Mouse (Mus musculus): ENCODE measurements around the gene Pou2f3. TPM values are rescaled to one million over a fixed set of nuclear protein-coding genes. Genes with fewer than 3 reads are reported as not detected.
A peak's percentile ranks its signal among the peaks of the same experiment; 100 is the strongest.

Gene Pou2f3
- total RNA-seq, 2 experiments from 2014 or later = 0.20 to 0.26 TPM

DNA sequence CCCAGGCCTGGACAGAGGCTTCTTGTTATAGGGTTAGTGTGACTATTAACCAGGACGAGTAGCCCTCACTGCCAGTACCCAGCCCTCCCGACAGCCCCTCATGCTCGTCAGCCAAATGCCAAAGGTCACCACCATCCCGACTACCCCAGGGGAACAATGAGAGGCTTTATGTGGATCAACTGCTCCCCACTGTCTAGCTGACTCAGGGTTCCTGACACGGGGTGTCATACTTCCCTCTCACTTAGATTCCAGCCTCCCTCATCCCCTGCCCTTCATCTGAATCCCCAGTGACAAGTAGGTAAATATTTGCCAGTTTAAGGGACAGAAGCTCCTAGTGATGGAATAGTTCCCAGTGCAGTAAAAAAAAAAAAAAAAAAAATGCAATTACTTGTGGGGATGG is 22.1 kb upstream of the Pou2f3 start:
- intact Hi-C loops (cut with DNase I) = no loop called here
- DNase-seq = no peak

DNA sequence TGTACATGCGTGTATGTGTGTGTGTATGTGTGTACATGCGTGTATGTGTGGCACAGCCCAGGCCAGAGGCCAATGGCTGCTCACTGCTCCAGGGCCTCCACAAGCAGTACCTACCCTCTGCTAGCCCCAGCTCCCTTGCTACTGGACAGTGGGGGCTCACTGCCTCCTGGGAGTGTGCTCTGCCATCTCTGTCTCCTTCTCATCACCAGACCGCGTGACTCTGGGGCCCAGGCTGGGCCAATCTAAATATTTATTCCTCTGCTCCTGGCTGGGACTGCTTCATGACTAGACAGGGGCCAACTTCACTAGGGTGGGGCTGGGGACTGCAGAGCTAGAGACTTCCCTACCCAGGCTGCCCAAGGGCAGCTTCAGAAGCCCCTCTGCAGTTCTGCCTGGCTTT is 21.6 kb upstream of the Pou2f3 start:
- intact Hi-C loops (cut with DNase I) = no loop called here
- peak; percentile 65 to 69 for DNase-seq

DNA sequence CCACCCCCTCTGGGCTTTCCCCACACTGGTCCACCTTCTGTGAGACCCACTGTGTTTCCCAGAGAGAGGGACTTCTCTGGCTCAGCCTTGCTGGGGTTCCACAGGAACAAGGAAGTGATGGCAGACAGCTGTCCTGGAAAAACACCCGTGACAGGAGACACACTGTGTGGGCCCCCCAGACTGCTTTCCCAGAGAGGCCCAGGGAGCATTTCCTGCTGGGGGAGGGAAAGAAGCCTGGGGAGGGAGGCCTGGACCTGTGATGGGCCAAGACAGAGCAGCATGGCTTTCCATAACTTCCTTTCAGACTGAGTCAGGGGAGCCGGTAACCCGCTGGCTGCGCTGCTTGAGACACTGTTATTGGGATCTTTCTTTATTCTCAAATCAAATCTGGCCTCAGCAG is 20.7 kb upstream of the Pou2f3 start:
- DNase-seq = peak; percentile 58 to 64
- intact Hi-C loops (cut with DNase I) = no loop called here

DNA sequence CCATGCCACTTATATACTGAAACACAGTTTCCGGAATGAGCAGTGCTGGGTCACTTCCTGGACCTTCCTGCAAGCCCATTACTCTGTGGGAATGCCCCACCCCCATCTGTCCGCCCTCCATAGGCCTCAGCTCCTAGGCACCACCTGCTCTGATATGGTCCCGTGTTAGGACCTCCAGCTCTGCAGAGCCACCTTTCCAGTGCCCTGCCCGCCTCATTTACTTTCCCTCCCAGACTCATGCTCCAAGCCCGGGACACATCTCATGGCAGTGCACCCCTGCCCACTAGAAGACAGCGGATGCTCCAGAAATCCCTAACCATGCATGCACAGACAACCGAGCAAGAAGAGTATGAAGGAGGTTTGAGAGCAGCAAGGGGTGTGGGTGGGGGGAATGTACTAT is 19.8 kb upstream of the Pou2f3 start:
- DNase-seq = no peak
- intact Hi-C loops (cut with DNase I) = no loop called here

DNA sequence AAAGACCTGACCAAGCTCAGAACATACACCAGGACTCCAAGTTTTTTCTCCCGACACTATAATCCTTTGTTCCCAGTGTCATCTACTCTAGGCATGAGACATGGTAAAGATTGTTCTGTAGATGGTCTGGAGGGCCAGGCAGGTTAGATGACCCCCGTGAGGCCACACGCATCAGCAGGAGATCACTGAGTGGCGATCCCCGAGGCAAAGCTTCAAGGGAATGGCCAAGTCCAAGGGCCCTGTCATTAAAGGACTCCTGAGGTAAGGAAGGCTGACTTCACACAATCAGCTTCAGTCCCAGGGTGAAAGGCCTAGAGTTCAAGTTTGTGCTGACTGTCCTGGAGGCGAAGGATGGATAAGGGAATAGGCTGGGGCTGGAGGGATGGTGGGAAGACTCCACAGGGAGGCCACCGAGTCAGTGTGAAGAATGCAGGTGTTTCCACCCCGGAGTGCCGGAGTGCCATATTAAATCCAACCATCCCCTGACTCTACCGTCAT is 19.3 kb upstream of the Pou2f3 start:
- no peak for DNase-seq
- intact Hi-C loops (cut with DNase I) = no loop called here

DNA sequence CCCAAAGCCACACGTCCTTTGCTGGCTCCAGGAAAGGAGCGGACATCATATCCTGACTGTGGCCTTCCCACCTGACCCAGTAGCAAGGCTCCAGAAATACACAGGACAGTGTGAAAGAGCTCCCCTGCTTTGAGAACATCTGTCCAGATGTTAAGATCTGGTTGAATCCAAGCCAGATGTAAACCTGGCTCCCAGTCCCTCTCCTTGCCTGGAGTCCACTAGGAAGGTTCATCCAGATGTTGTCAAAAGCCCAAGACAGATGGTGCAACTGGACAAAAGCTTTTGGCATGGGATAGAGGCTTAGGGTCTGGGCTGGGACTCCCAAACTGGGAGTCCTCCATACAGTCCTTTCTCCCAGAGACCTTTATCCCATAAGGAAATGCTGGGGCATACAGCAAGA is 18.6 kb upstream of the Pou2f3 start:
- no peak for DNase-seq
- intact Hi-C loops (cut with DNase I) = no loop called here

DNA sequence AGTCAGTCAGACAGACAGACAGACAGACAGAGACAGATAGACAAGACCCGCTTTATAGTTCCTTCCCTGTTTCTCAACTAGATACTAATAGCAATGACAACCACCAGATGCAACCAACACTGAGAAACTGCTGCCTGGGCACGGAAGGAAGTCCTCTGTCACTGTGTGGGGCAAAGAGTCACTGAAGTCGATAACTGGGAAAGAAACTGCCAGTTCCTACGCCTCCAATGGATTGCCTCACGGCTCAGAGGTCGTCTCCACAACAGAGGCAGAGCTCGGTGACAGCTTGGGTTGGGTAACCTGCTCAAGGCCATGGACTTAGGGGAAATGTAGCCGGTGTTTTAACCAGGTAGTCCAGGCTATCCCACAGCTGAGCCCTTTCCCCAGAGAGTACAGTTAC is 17.5 kb upstream of the Pou2f3 start:
- intact Hi-C loops (cut with DNase I) = no loop called here
- no peak for DNase-seq

DNA sequence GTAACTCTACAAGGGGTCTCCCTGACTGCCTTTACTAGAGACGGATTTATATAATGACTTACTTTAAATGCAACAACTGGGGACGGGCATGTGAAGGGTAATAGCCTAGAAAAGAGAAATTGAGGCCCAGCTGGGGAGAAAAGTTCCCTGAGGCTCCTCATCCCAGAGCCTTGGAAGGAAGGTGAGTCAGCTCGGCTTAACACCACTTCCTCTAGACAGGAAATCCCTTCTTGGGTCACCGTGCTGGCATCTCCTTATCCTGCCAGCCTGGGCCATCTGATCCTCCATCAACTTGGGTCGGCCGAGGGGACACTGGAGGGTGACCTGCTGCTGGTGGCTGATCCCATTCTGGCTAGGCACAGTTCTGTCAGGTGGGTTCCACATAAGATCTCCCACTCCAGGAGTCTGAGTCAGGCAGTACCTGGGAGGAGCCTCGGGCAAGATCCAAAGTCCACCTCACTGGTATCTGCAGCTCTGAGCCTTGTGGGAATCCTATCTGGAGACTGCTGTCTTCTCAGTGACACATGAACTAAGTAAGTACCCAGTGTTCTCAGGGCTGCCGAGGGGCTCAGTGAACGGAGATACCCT is 16.5 kb upstream of the Pou2f3 start:
- no peak for DNase-seq
- intact Hi-C loops (cut with DNase I) = no loop called here

DNA sequence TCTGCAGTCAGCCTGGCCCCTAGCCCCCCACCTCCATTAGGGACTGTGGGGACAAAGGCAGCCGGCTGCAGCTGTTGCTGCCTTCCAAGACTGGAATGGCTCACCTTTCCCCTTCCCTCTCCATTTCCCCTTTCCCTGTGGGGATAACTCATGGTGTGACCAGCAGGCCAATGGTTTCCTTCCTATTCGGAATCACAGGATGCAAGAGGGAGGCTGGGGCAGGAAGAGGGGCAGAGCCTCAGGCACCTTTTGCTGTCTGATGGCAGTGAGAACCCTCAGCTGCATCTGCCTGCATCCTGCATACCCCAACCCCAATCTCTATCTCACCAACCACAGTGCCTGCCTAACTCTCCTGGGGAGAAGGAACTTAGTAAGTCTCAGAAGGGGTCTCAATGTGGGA is 15.3 kb upstream of the Pou2f3 start:
- intact Hi-C loops (cut with DNase I) = loop anchor here (1.0 kb wide), 1 partner anchor 13 kb away; no protein-coding TSS in a partner anchor
- DNase-seq = no peak

DNA sequence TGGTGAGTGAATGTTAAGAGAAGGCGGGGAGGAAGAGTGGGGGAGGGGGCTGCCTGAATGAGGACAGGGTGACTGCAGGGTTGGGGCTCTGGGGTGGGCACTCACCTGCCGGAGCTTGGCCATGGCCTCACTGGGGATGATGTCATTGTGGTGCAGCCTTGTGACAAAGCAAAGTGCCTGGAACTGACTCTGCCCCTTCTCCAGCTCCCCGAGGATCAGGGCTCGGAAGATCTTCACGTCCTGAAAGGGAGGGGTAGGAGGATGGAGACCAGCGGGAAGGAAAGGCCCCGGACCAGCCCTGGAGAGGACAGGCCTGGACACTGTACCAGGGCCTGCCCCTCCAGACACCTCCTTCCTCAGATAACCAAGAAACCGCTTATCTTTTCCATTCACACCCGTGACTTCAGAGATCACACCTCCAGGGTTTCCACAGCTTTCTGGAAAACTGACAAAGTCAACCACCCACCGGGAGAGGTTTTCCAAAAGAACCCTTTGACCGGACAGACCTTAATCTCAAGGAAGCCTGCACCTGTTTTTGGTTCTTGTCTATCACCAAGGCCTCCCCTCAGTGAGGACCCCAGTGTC is 14.7 kb upstream of the Pou2f3 start:
- intact Hi-C loops (cut with DNase I) = loop anchor here (1.0 to 5.0 kb wide), 2 partner anchors 13 to 42 kb away; no protein-coding TSS in a partner anchor
- DNase-seq = no peak

DNA sequence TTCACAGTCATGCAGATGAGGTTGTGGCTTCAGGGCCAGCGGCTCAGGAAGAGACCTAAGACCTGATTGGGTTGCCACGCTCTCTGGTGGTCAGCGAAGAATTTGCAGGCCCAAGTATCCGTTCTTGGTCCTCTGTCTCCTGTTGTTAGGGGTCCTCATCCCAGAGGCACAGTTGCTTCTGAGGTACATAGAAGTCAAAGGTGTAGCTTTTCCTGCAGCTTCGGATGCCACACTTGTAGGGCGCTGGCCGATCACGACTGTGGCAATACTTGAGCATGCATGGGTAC is 12.2 kb upstream of the Pou2f3 start:
- DNase-seq = no peak
- intact Hi-C loops (cut with DNase I) = loop anchor here (5.0 kb wide), 1 partner anchor 45 kb away; no protein-coding TSS in a partner anchor

DNA sequence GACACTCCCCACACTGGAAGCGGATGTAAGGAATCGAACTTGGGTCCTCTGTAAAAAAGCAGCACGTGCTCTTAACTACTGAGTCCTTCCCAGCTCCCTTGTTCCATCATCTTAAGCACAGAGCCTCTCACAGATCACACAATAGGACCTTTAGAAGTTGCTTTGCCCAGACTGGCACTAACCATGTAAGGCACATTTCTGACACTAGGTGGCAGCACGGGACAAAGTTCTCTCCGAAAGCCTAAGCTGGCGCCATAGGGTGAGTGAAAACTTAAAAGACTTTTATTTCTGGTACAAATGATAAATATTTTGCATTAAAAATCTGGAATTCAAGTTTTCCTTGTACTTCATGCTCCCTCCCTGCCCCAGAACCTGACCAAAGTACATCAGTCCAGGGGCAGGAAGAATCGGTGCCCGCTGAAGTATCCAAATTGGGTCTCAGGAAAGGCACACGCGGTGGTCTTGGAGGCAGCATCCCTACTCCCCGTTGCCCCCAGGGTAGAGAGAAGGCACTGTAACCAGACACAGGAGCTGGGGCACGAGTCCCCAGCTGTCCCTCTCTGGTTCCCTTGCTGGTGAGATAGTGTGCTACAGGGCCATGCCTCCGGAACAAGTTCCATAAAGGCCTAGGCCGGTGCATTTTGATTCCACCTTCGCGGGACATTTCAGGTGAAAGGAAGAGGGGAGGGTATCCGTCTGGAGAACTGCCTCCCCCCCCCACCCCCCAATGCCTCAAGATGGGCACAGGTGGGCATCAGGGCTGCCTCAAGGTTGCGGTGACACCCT is 11.7 kb upstream of the Pou2f3 start:
- intact Hi-C loops (cut with DNase I) = loop anchor here (1.0 to 5.0 kb wide), 2 partner anchors 45 to 62 kb away; no protein-coding TSS in a partner anchor
- peak; percentile 87 to 94 for DNase-seq

DNA sequence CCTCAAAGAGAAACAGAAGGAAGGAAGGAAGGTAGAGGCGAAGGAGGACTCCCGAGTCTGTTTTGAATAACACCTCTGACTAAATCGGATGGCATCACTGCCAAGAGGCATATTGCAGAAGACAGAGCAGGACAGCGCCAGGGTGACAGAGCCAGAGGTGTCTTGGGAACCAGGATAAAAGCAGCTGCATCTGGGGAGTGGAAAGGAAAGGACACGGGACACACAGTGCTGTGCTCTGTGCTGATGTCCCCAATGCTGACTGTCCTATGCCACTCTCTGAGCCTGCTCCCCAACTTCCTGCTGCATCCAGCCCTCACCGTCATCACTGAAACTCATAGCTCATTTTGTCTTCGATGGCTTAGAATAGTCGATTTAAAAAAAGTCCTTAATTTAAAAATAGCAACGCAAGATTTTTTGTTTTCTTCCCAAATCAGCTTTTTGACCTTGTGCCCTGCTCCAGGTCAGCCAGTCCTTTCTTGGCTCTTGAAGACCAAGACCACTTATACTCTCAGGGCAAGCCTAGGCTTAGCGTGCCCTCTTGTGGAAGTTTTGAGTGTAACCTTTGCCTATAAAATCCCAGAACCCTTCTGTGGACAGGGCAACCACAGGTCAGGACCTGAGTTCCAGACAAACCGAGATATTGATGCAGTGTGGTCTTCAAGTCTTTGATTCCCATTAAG is 742 bp upstream of the Pou2f3 start:
- DNase-seq = peak; percentile 77 to 85
- intact Hi-C loops (cut with DNase I) = loop anchor here (1.0 to 2.0 kb wide), 3 partner anchors 32 to 211 kb away; no protein-coding TSS in a partner anchor

DNA sequence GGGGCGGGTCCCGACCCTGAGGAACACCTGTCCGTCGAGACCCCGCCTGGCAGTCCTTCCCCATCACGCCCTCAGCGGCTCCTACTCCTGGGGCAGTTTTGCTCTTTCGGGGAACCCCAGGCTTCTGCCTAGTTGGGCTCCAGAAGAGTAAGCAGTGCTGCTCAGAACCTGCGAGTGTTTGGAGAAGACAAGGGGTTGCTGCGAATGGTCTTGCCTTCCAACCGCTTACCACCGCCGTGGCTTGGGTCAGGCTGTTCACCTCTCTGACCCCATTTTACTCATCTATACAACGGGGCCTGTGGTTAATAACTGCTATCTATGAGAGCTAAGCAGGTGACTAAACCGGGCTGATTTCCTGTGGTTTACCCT is 4.2 kb downstream of the Pou2f3 start:
- intact Hi-C loops (cut with DNase I) = no loop called here
- no peak for DNase-seq

DNA sequence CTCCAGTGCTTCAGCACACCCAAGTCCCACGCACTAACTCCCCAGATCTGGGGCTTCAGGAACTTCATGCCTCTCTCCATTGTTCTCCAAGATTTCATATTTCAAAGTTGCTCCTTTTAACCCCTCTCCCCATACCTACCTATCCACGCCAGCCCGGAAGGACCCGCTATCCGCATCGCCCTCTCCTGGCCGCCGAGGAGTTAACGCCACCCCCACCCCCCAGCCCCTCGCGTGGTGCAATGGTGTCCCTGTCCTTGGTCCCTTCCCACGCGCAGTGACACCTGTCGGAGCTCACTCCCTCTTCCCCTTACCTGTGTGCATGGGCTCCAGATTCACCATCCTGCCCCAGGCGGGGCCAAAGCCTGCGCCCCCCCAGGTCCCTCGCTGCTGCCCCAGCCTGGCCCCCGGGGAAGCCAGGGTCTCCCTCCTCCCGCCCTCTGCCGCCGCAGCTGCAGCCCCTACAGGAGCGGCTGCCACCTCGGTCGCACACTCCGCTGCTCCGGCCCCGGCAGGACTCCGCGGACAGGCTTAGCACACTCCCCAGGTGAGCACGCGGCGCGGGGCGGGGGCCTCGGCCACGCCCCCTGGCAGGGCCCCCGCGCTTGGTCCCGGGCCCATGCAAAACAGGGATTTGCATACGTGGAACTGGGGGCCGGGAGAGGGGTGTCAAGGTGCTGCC is 4.7 kb downstream of the Pou2f3 start:
- no peak for DNase-seq
- intact Hi-C loops (cut with DNase I) = no loop called here

DNA sequence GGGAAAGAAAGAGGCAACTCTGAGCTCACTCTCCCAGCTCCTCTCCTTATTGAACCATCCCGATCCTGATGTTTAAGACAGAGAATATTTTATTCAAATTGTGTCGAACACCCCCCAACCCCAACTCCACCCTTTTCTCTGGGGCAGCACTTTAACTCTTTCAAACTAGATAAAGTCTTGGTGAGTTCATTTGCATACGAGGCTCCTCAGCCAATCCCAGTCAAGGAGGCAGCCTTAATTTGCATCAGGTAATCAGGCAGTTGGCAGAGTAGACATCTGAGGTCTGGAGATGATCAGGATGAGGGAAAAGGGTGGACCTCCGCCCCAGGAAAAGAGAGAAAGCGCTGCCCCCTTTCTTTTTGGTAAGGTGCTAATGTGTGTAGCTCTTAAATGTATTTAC is 10.0 kb downstream of the Pou2f3 start:
- intact Hi-C loops (cut with DNase I) = no loop called here
- no peak for DNase-seq

DNA sequence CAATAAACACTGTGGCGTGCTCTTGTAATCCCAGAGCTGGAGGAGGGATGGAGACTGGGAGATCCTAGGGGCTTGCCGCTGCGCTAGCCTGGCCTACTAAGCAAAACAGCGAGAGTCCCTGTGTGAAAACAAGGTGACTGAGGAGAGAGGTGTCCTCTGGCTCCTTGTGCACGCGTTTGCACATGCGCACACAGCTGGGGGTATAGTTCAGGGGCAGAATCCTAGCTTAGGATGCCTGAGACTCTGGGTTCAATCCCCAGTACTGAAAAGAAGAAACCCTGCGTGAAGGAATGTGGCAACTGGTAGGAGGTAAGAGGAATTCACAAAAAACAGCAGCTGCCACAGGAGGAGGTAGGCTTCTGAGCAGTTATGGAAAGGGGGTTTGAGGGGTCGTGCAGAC is 16.2 kb downstream of the Pou2f3 start:
- DNase-seq = no peak
- intact Hi-C loops (cut with DNase I) = no loop called here

DNA sequence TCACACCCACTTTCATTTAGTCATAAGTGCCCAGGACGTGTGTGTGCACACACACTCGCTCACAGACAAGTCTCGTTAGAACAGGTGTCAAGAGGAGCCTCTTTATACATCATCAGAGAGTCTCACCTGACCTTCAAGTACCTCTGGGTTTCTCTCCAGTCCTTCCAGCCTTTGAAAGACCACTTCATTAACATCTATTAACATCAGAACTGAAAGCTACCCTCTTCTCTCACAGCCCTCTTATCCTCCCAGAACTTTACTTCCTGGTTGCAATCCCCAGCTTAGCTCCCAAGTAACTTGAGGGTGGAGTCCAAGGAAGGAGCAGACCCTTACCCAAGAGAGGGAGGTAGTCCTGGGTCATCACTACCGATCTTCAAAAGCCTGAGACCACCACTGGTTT is 18.6 kb downstream of the Pou2f3 start:
- DNase-seq = no peak
- intact Hi-C loops (cut with DNase I) = no loop called here

DNA sequence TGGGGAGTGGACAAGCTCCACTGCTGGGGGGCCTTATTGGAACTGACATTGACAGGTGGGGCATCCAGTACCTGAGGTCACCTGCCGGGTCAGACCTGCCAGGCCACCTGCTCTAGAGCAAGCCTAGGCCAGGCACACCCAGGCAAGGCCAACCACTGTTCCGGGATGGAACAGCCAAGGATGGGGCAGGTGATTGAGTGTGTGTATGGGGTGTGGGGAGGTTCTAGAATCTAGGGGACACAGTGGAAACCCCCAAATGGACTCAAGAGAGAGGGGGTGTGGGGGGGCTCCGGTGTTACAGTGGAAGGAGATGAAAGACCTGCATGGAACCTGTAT is 21.2 kb downstream of the Pou2f3 start:
- DNase-seq = no peak
- intact Hi-C loops (cut with DNase I) = no loop called here

DNA sequence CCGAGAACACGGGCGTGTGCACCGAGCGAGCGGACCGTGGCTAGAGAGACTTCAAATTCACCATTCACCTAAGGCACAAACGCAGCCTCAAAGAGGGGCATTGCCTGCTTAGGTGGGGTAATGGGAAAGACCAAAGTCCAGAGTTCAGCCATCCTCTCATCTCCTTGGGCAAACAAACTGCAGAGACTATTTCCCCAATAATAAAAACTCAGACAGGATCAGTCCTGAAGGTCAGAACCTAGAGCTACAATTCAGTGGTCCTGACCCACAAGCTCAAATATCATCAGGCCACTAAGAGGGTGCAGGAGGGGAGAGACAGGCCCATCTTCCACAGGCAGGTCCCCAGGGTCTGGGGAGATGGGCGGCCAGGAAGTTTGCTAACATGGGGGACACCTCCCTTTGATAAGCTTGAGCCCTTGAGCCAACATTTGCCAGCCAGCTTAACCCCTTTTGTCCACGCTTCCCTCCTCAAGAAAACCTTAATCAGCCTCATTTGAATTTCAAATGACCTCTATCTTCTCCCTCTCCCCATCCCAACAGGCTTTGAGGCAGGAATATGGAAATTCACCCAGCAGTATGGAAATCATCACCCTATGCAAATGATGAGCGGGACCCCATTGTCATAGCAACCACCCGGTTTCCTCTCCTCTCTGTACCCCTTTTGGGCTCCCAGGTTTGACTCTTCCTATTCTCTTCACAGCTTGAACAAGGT is 21.7 kb downstream of the Pou2f3 start:
- intact Hi-C loops (cut with DNase I) = no loop called here
- DNase-seq = no peak
